Mouse (Mus musculus): ENCODE data around the gene Dazap2.

DNA sequence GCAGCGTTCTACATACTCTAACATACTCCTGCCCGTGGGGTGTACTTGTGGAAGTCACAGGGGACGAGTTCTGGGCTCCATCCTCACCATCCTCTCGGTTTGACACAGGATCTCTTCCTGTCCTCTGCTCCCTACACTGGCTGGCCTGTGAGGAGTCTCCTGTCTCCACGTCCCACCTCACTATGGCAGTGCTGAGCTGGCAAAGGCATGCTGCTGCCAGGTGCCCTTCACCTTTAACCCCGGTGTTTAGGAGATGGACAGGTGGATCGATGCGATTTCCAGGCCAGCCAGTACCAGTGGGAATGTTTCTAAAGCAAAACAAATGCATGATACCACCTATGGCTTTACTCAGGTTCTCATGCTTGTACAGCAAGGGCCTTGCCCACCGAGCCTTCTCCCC lies 8.6 kb downstream of the Dazap2 start:
- TF ChIP-seq POLR2A (IDR thresholded peaks at IDR 0.05; ENCODE audit: low read depth, low read length) = no peak
- TF ChIP-seq CTCF (IDR thresholded peaks at IDR 0.05; ENCODE audit: extremely low read depth, insufficient read depth, insufficient read length, insufficient replicate concordance) = no peak

Measured in spleen, adult 2 months (tissue).